Mouse (Mus musculus): ENCODE measurements around the gene Mapkap1. TPM values are rescaled to one million over a fixed set of nuclear protein-coding genes. Genes with fewer than 3 reads are reported as not detected.
A peak's percentile ranks its signal among the peaks of the same experiment; 100 is the strongest.

Mapkap1 gene
- polyA plus RNA-seq, 1 experiment, result 52.5 TPM

DNA sequence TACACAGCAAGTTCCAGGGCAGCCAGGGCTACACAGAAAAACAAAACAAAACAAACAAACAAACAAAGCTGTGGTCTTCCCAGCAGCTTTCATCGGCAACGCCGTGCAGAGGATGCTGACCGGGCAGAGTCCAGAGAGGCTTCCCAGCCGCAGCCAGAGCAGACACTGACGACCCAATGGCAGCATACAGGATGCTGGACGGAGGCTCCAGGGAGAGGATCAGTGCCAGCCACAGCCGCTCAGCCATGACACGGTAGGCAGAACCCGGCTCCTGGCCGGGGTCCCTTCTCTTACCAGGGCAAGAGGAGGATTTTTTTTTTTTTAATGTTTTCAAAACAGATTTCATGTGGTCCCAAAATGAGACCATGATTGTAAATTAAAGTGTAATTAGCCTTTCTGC lies 240.8 kb downstream of the Mapkap1 start:
- WGBS, result 51% methylated on average over 11 of the region's 11 CpGs
- Histone ChIP-seq H3K4me3 (ENCODE audit: low read depth, low read length) (no peak overlapping the region), H3K4me1 (ENCODE audit: control insufficient read depth, insufficient read depth, insufficient read length, low read length) (0 out of 2 replicates have a peak, but pooled peaks cover 6% of the 10 kb centered on the region), H3K36me3 (ENCODE audit: control insufficient read depth, insufficient read depth, low read length) (no peaks in the 10 kb centered on the region), H3K27me3 (ENCODE audit: control insufficient read depth, insufficient read depth, low read length) (peaks cover 3% of the 10 kb centered on the region; the same call in 1 of the 2 replicates), H3K27ac (ENCODE audit: insufficient read depth, low read depth, low read length) (no peak overlapping the region)
- TF ChIP-seq CTCF (IDR thresholded peaks at IDR 0.05; ENCODE audit: extremely low read depth, insufficient read length, insufficient replicate concordance, low read depth, low read length) (no peak), POLR2A (IDR thresholded peaks at IDR 0.05; ENCODE audit: low read depth, low read length) (no peak)

DNA sequence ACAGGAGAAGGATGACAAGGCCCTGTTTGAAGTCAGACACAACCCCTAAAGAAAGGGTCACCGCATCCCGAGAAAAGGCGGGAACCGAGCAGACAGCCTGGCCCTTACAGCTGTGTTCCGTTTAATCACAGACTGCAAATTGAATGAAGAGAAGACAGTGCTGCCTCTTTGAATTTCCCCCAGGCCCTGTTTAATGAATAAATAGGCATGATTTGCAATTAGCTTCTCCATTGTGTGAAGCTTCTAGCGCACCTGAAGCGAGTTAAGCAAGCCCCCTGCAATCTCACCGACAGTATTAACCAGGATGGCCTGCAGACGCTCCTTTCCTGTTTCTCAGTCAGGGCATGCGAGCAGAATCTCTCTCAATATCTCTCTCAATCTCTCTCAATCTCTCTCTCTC lies 261.2 kb downstream of the Mapkap1 start:
- no peaks in the 10 kb centered on the region for H3K36me3 ChIP-seq (ENCODE audit: control insufficient read depth, insufficient read depth, low read length)
- 0 out of 2 replicates have a peak, but pooled peaks cover 4% of the 10 kb centered on the region for H3K4me1 ChIP-seq (ENCODE audit: control insufficient read depth, insufficient read depth, insufficient read length, low read length)
- no peak overlapping the region for H3K4me3 ChIP-seq (ENCODE audit: low read depth, low read length)
- 78% methylated on average over 10 of the region's 10 CpGs for WGBS
- no peak for TF ChIP-seq POLR2A (IDR thresholded peaks at IDR 0.05; ENCODE audit: low read depth, low read length)
- TF ChIP-seq CTCF (IDR thresholded peaks at IDR 0.05; ENCODE audit: extremely low read depth, insufficient read length, insufficient replicate concordance, low read depth, low read length), result no peak
- no peak overlapping the region for H3K27ac ChIP-seq (ENCODE audit: insufficient read depth, low read depth, low read length)
- no peaks in the 10 kb centered on the region for H3K27me3 ChIP-seq (ENCODE audit: control insufficient read depth, insufficient read depth, low read length)

GRCm38 (mm10) chr2:34668440-34669191 lies 262.0 kb downstream of the Mapkap1 start:
- H3K4me1 ChIP-seq (ENCODE audit: control insufficient read depth, insufficient read depth, insufficient read length, low read length), result 0 out of 2 replicates have a peak, but pooled peaks cover 4% of the 10 kb centered on the region
- no peaks in the 10 kb centered on the region for H3K27me3 ChIP-seq (ENCODE audit: control insufficient read depth, insufficient read depth, low read length)
- 21% methylated on average over 17 of the region's 17 CpGs for WGBS
- H3K4me3 ChIP-seq (ENCODE audit: low read depth, low read length), result no peak overlapping the region
- H3K36me3 ChIP-seq (ENCODE audit: control insufficient read depth, insufficient read depth, low read length), result no peaks in the 10 kb centered on the region
- TF ChIP-seq POLR2A (IDR thresholded peaks at IDR 0.05; ENCODE audit: low read depth, low read length) (no peak), CTCF (IDR thresholded peaks at IDR 0.05; ENCODE audit: extremely low read depth, insufficient read length, insufficient replicate concordance, low read depth, low read length) (no peak)
- H3K27ac ChIP-seq (ENCODE audit: insufficient read depth, low read depth, low read length), result no peak overlapping the region

GRCm38 (mm10) chr2:34669203-34669746 lies 262.7 kb downstream of the Mapkap1 start:
- Histone ChIP-seq H3K27me3 (ENCODE audit: control insufficient read depth, insufficient read depth, low read length) (no peaks in the 10 kb centered on the region), H3K4me3 (ENCODE audit: low read depth, low read length) (no peak overlapping the region), H3K4me1 (ENCODE audit: control insufficient read depth, insufficient read depth, insufficient read length, low read length) (0 out of 2 replicates have a peak, but pooled peaks cover 4% of the 10 kb centered on the region), H3K36me3 (ENCODE audit: control insufficient read depth, insufficient read depth, low read length) (no peaks in the 10 kb centered on the region), H3K27ac (ENCODE audit: insufficient read depth, low read depth, low read length) (no peak overlapping the region)
- WGBS, result 45% methylated on average over 8 of the region's 8 CpGs
- no peak for TF ChIP-seq POLR2A (IDR thresholded peaks at IDR 0.05; ENCODE audit: low read depth, low read length)
- TF ChIP-seq CTCF (IDR thresholded peaks at IDR 0.05; ENCODE audit: extremely low read depth, insufficient read length, insufficient replicate concordance, low read depth, low read length), result no peak

- H3K27ac ChIP-seq (ENCODE audit: insufficient read depth, low read depth, low read length), result no peak overlapping the region
- WGBS, result 73% methylated on average over 6 of the region's 6 CpGs
- no peak for TF ChIP-seq CTCF (IDR thresholded peaks at IDR 0.05; ENCODE audit: extremely low read depth, insufficient read length, insufficient replicate concordance, low read depth, low read length)
- no peak for TF ChIP-seq POLR2A (IDR thresholded peaks at IDR 0.05; ENCODE audit: low read depth, low read length)
- H3K27me3 ChIP-seq (ENCODE audit: control insufficient read depth, insufficient read depth, low read length), result no peaks in the 10 kb centered on the region
- no peak overlapping the region for H3K4me3 ChIP-seq (ENCODE audit: low read depth, low read length)
- H3K36me3 ChIP-seq (ENCODE audit: control insufficient read depth, insufficient read depth, low read length), result peaks cover 4% of the 10 kb centered on the region
- H3K4me1 ChIP-seq (ENCODE audit: control insufficient read depth, insufficient read depth, insufficient read length, low read length), result 0 out of 2 replicates have a peak, but pooled peaks cover 4% of the 10 kb centered on the region
These were observed 263.9 kb downstream of the Mapkap1 start for GRCm38 (mm10) chr2:34670470-34670869.

DNA sequence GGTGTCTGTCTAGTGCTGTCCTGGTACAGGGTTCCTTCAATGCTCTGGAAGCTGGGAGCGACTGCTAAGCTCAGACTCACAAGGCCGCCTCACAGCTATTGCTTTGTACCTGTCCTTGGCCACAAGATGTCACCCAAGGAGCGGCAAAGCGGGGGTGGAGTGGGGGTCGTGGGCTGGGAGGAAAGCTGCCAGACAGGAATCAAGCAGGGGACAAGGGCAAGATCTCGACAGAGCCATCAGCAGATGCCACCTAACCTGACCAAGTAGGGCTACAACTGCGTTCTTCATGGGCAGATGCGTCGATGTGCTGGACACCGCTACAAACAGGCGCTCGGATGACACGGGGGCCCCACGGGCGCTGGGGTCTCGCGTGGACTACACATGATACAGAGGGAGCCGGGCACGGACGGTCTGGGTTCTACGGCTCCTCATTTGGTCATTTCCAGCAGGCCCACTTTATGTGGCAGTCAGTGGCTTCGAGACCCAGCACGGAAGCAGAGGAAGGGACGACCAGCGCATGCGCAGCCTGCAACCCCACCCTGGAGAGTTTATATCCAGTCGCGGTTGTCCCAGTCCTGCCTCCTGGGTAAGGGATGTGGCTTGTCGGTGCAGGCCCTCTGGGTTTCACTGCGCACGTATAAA lies 264.9 kb downstream of the Mapkap1 start:
- no peak overlapping the region for H3K27ac ChIP-seq (ENCODE audit: insufficient read depth, low read depth, low read length)
- no peak for TF ChIP-seq POLR2A (IDR thresholded peaks at IDR 0.05; ENCODE audit: low read depth, low read length)
- TF ChIP-seq CTCF (IDR thresholded peaks at IDR 0.05; ENCODE audit: extremely low read depth, insufficient read length, insufficient replicate concordance, low read depth, low read length), result peak; percentile 32; the same call in 1 of the 2 replicates
- no peaks in the 10 kb centered on the region for H3K27me3 ChIP-seq (ENCODE audit: control insufficient read depth, insufficient read depth, low read length)
- WGBS, result 20% methylated on average over 31 of the region's 31 CpGs
- peak overlapping the region; percentile 65 for H3K4me3 ChIP-seq (ENCODE audit: low read depth, low read length)
- H3K36me3 ChIP-seq (ENCODE audit: control insufficient read depth, insufficient read depth, low read length), result peaks cover 7% of the 10 kb centered on the region
- H3K4me1 ChIP-seq (ENCODE audit: control insufficient read depth, insufficient read depth, insufficient read length, low read length), result 0 out of 2 replicates have a peak, but pooled peaks cover 4% of the 10 kb centered on the region

DNA sequence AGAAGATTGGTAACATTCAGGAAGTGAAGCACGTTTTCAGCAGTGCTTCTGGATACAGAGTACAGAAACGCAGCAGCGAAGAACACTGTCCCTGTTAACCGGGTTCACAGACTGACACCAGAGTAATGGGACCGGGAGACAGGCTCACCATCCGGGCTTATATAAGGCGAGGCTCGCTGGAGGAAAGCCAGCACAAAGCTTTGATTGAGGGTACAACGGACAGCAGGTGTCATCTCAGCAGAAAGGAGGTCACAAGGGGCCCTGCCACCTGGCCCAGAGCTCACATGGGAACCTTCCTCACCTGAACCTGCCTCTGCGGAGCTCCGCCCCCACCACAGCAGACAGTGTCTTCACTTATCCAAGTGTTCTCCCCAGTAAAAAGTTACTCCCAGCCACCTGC lies 267.3 kb downstream of the Mapkap1 start:
- TF ChIP-seq POLR2A (IDR thresholded peaks at IDR 0.05; ENCODE audit: low read depth, low read length) (no peak), CTCF (IDR thresholded peaks at IDR 0.05; ENCODE audit: extremely low read depth, insufficient read length, insufficient replicate concordance, low read depth, low read length) (no peak)
- Histone ChIP-seq H3K27ac (ENCODE audit: insufficient read depth, low read depth, low read length) (no peak overlapping the region), H3K4me1 (ENCODE audit: control insufficient read depth, insufficient read depth, insufficient read length, low read length) (no peaks in the 10 kb centered on the region), H3K27me3 (ENCODE audit: control insufficient read depth, insufficient read depth, low read length) (no peaks in the 10 kb centered on the region), H3K4me3 (ENCODE audit: low read depth, low read length) (no peak overlapping the region), H3K36me3 (ENCODE audit: control insufficient read depth, insufficient read depth, low read length) (peaks cover 24% of the 10 kb centered on the region)
- WGBS, result 37% methylated on average over 11 of the region's 11 CpGs

Other genes with a start within 250 kb of the Mapkap1 start
- 3.5 and 3.9 TPM in 2 replicates for gene Pbx3, start 33.6 kb upstream of the Mapkap1 start, polyA plus RNA-seq (2012; rRNA removed)

Measured in small intestine, adult 2 months (tissue).